Mouse (Mus musculus) embryo, embryonic 10.5 days (tissue): Measurements from ENCODE around the gene Fhl2.

ENCODE experiments used
- DNase-seq: peaks from one replicate; pipeline ENCODE4 v3.0.0-alpha.2; 2015; ENCODE audit warnings: low spot score

Fhl2 gene

GRCm38 (mm10) chr1:43108729-43109128, 88.1 kb downstream of the Fhl2 start:
- no peak for DNase-seq

- DNase-seq: peak; percentile 96
Measured at GRCm38 (mm10) chr1:43098031-43098984, 98.5 kb downstream of the Fhl2 start, which contains the start of the genes Tgfbrap1 and AI597479. Gene Tgfbrap1, minus strand, starts transcription at chr1:43098637. Gene AI597479, plus strand, starts transcription at chr1:43098710.

- no peak for DNase-seq
Measured at GRCm38 (mm10) chr1:43094206-43094605, 102.6 kb downstream of the Fhl2 start.

GRCm38 (mm10) chr1:43092056-43093015, 104.4 kb downstream of the Fhl2 start:
- peak; percentile 76 for DNase-seq

GRCm38 (mm10) chr1:43091306-43092055, 105.3 kb downstream of the Fhl2 start:
- no peak for DNase-seq

GRCm38 (mm10) chr1:43090418-43090817, 106.4 kb downstream of the Fhl2 start:
- DNase-seq: no peak

GRCm38 (mm10) chr1:43082946-43083345, 113.8 kb downstream of the Fhl2 start:
- no peak for DNase-seq

- DNase-seq: no peak
Measured at GRCm38 (mm10) chr1:43078124-43078523, 118.7 kb downstream of the Fhl2 start.

- DNase-seq: no peak
Measured at GRCm38 (mm10) chr1:43074791-43075190, 122.0 kb downstream of the Fhl2 start.
